ENCODE assay signal across 12 mouse cellular contexts in the genomic region with DNA sequence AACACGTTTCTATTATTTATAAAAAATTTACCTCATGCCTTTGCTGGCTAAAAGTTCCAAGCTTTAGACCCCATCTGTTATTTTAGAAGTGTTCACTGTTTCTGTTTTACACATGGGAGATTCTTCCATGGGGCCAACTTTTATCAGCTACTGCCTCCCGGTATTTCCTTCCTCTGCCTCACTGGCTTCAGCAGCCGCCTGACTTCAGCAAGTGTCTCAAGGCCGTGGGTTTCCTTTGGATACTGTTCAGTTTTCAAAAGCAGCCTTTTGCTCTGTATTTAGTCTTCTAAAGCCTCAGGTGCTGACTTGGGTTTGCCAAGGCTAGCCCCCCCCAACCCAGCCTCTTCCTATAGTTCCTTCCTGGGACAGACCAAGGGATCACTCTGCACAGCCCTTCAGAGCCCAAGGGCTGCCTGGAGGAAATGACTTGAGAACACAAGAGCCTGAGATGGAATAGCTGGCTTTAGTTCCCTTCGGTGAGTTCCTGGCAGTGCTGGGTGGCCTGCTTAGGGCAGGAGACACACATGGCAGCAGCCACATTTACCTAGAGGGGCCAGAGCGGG.
DNase-seq lines count a peak whose midpoint lies in the region; ATAC-seq lines count a peak whose summit lies in the region.
"Had no signal": no experiment of that assay in that cellular context is flagged by ENCODE, and none has a peak within 500 bp of the region (broad histone marks: within the 10 kb centered on the region; RNA-seq: fewer than 3 reads in every experiment).

No protein-coding gene starts in this region.

- DNase-seq in kidney, postnatal 36 days, result no peak
- no peak for DNase-seq in right cerebral cortex, postnatal 10 days (ENCODE audit: low spot score in 2 of 2)
- DNase-seq: cerebellum, adult 11-12 months; lung, postnatal 14 days; thymus, adult 2 months had no signal

- H3K9ac ChIP-seq in kidney, embryonic 14.5 days (ENCODE audit: low read depth, low read length), result no peak overlapping the region
- no peak overlapping the region for H3K9ac ChIP-seq in heart, embryonic 11.5 days (ENCODE audit: low read depth, low read length)
- no peak overlapping the region for H3K9ac ChIP-seq in liver, embryonic 12.5 days
- H3K9ac ChIP-seq: forebrain, embryonic 15.5 days had no signal

- H3K27me3 ChIP-seq in kidney, embryonic 14.5 days (ENCODE audit: control insufficient read depth, insufficient read depth, low read length), result no peaks in the 10 kb centered on the region
- H3K27me3 ChIP-seq in heart, embryonic 11.5 days (ENCODE audit: control insufficient read depth, insufficient read depth, low read length), result no peaks in the 10 kb centered on the region
- H3K27me3 ChIP-seq in liver, embryonic 12.5 days (replicated peaks), result no peaks in the 10 kb centered on the region
- H3K27me3 ChIP-seq: CH12.LX; forebrain, embryonic 15.5 days had no signal

- WGBS in kidney, embryonic 14.5 days, result 82% methylated on average over 6 of the region's 6 CpGs
- WGBS in heart, embryonic 11.5 days (ENCODE audit: insufficient replicate concordance), result 61% methylated on average over 6 of the region's 6 CpGs
- WGBS in liver, embryonic 12.5 days (ENCODE audit: insufficient replicate concordance), result 35% methylated on average over 6 of the region's 6 CpGs

- H3K36me3 ChIP-seq in kidney, embryonic 14.5 days (ENCODE audit: control insufficient read depth, insufficient read depth, low read length), result no peaks in the 10 kb centered on the region
- H3K36me3 ChIP-seq in heart, embryonic 11.5 days (ENCODE audit: control insufficient read depth, insufficient read depth, low read length), result no peaks in the 10 kb centered on the region
- no peaks in the 10 kb centered on the region for H3K36me3 ChIP-seq in liver, embryonic 12.5 days
- H3K36me3 ChIP-seq: forebrain, embryonic 15.5 days had no signal

- H3K27ac ChIP-seq in kidney, embryonic 14.5 days (ENCODE audit: low read depth, low read length), result peak overlapping the region; percentile 71
- peak overlapping the region; percentile 96 for H3K27ac ChIP-seq in brown adipose tissue, adult 24 weeks (replicated peaks; ENCODE audit: low read depth, low read length)
- H3K27ac ChIP-seq in heart, embryonic 11.5 days (ENCODE audit: low read depth, low read length), result peak overlapping the region; percentile 58
- H3K27ac ChIP-seq in liver, embryonic 12.5 days, result peak overlapping the region; percentile 63
- H3K27ac ChIP-seq: forebrain, embryonic 15.5 days had no signal

- no peak overlapping the region for H3K4me3 ChIP-seq in kidney, embryonic 14.5 days (ENCODE audit: low read length)
- H3K4me3 ChIP-seq in brown adipose tissue, adult 24 weeks (ENCODE audit: insufficient read depth, low read depth, low read length), result no peak overlapping the region
- no peak overlapping the region for H3K4me3 ChIP-seq in heart, embryonic 11.5 days (ENCODE audit: low read depth, low read length)
- no peak overlapping the region for H3K4me3 ChIP-seq in liver, embryonic 12.5 days
- H3K4me3 ChIP-seq: forebrain, embryonic 15.5 days had no signal

- H3K4me2 ChIP-seq in kidney, embryonic 14.5 days (replicated peaks; ENCODE audit: low read depth, low read length), result no peak overlapping the region
- H3K4me2 ChIP-seq in heart, embryonic 11.5 days, result no peak overlapping the region
- no peak overlapping the region for H3K4me2 ChIP-seq in liver, embryonic 12.5 days
- H3K4me2 ChIP-seq: forebrain, embryonic 15.5 days had no signal

- no peak for ATAC-seq in kidney, embryonic 14.5 days (ENCODE audit: low FRiP score, low TSS enrichment)
- ATAC-seq in heart, embryonic 11.5 days (replicated peaks; ENCODE audit: insufficient number of reproducible peaks, low FRiP score, low TSS enrichment), result no peak
- no peak for ATAC-seq in liver, embryonic 12.5 days
- ATAC-seq in cerebellum, adult (ENCODE audit: insufficient number of reproducible peaks, low FRiP score, low TSS enrichment), result no peak
- ATAC-seq: forebrain, embryonic 15.5 days had no signal

- H3K4me1 ChIP-seq in kidney, embryonic 14.5 days (ENCODE audit: control insufficient read depth, insufficient read depth, low read length), result peaks cover 11% of the 10 kb centered on the region
- H3K4me1 ChIP-seq in brown adipose tissue, adult 24 weeks (ENCODE audit: control insufficient read depth, insufficient read depth, insufficient read length, low read length), result peaks cover 38% of the 10 kb centered on the region
- peaks cover 9% of the 10 kb centered on the region; the same call in 1 of the 2 replicates for H3K4me1 ChIP-seq in heart, embryonic 11.5 days (ENCODE audit: control insufficient read depth, insufficient read depth, low read length)
- peaks cover 14% of the 10 kb centered on the region for H3K4me1 ChIP-seq in liver, embryonic 12.5 days
- H3K4me1 ChIP-seq: forebrain, embryonic 15.5 days had no signal

- no peaks in the 10 kb centered on the region for H3K9me3 ChIP-seq in kidney, embryonic 14.5 days (ENCODE audit: control insufficient read depth, low read length)
- H3K9me3 ChIP-seq in heart, embryonic 11.5 days (replicated peaks; ENCODE audit: control insufficient read depth, low read length), result no peaks in the 10 kb centered on the region
- H3K9me3 ChIP-seq in liver, embryonic 12.5 days (replicated peaks), result no peaks in the 10 kb centered on the region
- H3K9me3 ChIP-seq: forebrain, embryonic 15.5 days had no signal
